Mouse (Mus musculus) hindbrain, embryonic 16.5 days (tissue): ENCODE measurements around the gene Cmah. TPM values are rescaled to one million over a fixed set of nuclear protein-coding genes. Genes with fewer than 3 reads are reported as not detected.
"Not testable (repeated sequence)": the region's sequence is repeated elsewhere in the genome, so short reads cannot be mapped to it uniquely, and the experiment has no call there.

Experiments used
- ATAC-seq: fragments of 200-750 bp; cut with Nextera tagmentation; 2 replicates; pipeline ENCODE4 v1.8.0; 2017; ENCODE audit warnings: moderate TSS enrichment, moderate library complexity
- H3K27ac ChIP-seq: fragments of 300-500 bp; sonication (generic); 2 replicates; pipeline ENCODE4 v1.5.1; 2014; ENCODE audit warnings: low read depth, mild to moderate bottlenecking, control low read depth, low read length, moderate library complexity
- H3K27me3 ChIP-seq: fragments of 300-500 bp; sonication (generic); replicated peaks from 2 replicates; pipeline ENCODE4 v1.6.1; 2014; ENCODE audit warnings: low read length; ENCODE audit not compliant: control insufficient read depth, insufficient read depth
- H3K36me3 ChIP-seq: fragments of 300-500 bp; sonication (generic); 2 replicates; pipeline ENCODE4 v1.6.1; 2014; ENCODE audit warnings: mild to moderate bottlenecking, low read length, moderate library complexity, mixed read lengths; ENCODE audit not compliant: control insufficient read depth, insufficient read depth
- H3K4me1 ChIP-seq: fragments of 300-500 bp; sonication (generic); 2 replicates; pipeline ENCODE4 v1.6.1; 2014; ENCODE audit warnings: low read depth, low read length; ENCODE audit not compliant: control insufficient read depth, insufficient read depth
- H3K4me2 ChIP-seq: fragments of 300-500 bp; sonication (generic); 2 replicates; pipeline ENCODE4 v1.6.1; 2014; ENCODE audit warnings: mild to moderate bottlenecking, low read length, control low read depth, moderate library complexity
- H3K4me3 ChIP-seq: fragments of 300-500 bp; sonication (generic); 2 replicates; pipeline ENCODE4 v1.5.1; 2014; ENCODE audit warnings: mild to moderate bottlenecking, low read length, control low read depth, moderate library complexity
- H3K9ac ChIP-seq: fragments of 300-500 bp; sonication (generic); 2 replicates; pipeline ENCODE4 v1.6.1; 2014; ENCODE audit warnings: low read depth, mild to moderate bottlenecking, control low read depth, low read length, moderate library complexity
- H3K9me3 ChIP-seq: fragments of 300-500 bp; sonication (generic); 2 replicates; pipeline ENCODE4 v1.6.1; 2014; ENCODE audit warnings: mild to moderate bottlenecking, low read length, moderate library complexity; ENCODE audit not compliant: control insufficient read depth
- WGBS: fragments of 180-500 bp; shearing (Covaris S2); extraction: QIAGEN DNeasy Blood & Tissue Kit; methylation state at CpG from one replicate; pipeline ENCODE4 v1.1.7; 2014; 5-methylcytosine and 5-hydroxymethylcytosine counted together
- polyA plus RNA-seq: library from polyadenylated mRNA; unstranded; fragments of >200 nt; fragmentation: Nextera tagmentation; extraction: Ambion mirVana; gene quantifications from 2 replicates; pipeline ENCODE4 v1.2.1, GENCODE M21; 2015

Gene Cmah
- polyA plus RNA-seq, 1 experiment from 2014 or later: 0.16 TPM

DNA sequence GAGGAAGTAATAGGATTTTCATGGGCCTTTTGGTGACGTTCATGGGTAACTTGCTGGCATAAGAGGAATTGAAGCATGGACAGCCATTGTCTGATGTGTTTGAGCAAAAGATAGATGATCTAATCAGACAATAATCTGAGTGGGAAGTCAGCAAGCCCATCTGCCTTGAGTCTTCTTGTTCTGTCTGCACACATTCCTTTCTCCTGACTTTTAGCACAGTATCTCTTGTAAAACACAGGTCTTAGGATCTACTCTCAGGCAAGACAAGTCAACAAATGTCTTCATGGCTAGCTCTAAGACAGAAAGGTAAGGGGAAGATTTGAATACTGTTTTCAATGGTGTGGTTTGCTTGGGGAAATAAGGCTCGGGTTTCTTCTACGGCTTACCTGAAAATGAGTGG, 70.0 kb downstream of the Cmah start:
- H3K27ac ChIP-seq: no peak overlapping the region
- no peak overlapping the region for H3K4me2 ChIP-seq
- ATAC-seq: no peak
- 0 out of 2 replicates have a peak, but pooled peaks cover 3% of the 10 kb centered on the region for H3K4me1 ChIP-seq
- no peaks in the 10 kb centered on the region for H3K27me3 ChIP-seq
- no peaks in the 10 kb centered on the region for H3K9me3 ChIP-seq
- 82% methylated on average over 3 of the region's 3 CpGs for WGBS
- H3K9ac ChIP-seq: no peak overlapping the region
- no peaks in the 10 kb centered on the region for H3K36me3 ChIP-seq
- H3K4me3 ChIP-seq: no peak overlapping the region

DNA sequence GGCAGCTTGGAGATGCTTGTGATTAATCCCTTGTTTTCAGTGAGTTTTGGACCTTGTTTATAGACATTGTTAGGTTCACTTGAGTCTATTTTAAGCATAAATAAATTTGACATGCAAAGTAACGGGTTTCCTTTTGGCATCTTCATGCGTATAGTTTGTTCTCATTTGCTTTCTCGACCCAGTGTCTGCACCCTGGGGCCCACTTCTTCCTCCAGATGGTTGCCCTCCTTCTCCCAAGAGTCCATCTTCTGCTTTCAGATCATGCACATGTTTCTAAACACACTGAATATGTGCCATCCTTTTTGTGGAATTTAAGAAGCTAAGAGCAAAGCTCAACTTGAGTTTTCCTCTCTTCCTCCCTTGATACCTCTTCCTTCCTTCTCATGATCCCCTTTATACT, 71.3 kb downstream of the Cmah start:
- no peak overlapping the region for H3K4me2 ChIP-seq
- H3K4me1 ChIP-seq: no peaks in the 10 kb centered on the region
- H3K36me3 ChIP-seq: no peaks in the 10 kb centered on the region
- no peaks in the 10 kb centered on the region for H3K9me3 ChIP-seq
- WGBS: 85% methylated on average over 3 of the region's 3 CpGs
- no peak overlapping the region for H3K9ac ChIP-seq
- no peak overlapping the region for H3K4me3 ChIP-seq
- no peaks in the 10 kb centered on the region for H3K27me3 ChIP-seq
- no peak for ATAC-seq
- no peak overlapping the region for H3K27ac ChIP-seq

DNA sequence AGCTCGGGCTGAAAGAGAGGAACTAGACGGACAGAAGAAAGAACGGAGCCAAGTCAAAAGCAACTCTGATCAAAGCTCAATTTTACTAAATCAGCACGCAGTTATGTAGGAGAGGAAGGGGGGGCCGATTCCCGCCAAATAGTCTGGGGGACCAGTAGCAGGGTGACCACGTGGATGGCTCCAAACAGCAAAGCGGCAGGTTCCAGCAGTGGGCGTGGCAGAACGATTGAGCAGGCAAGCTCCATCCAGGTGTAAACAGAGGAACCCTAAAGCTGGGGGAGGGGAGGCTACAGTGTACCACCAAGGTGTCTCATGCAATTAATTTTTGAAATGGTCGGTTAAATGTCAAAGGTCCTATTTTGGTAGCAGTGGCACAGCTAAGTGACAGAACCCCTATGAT, 74.6 kb downstream of the Cmah start:
- 29% methylated on average over 11 of the region's 11 CpGs for WGBS
- H3K4me1 ChIP-seq, H3K36me3 ChIP-seq, H3K27me3 ChIP-seq, ATAC-seq, H3K9me3 ChIP-seq, H3K27ac ChIP-seq, H3K9ac ChIP-seq: not testable (repeated sequence)
- Histone ChIP-seq H3K4me2 (peak overlapping the region; percentile 41), H3K4me3 (peak overlapping the region; percentile 10)

DNA sequence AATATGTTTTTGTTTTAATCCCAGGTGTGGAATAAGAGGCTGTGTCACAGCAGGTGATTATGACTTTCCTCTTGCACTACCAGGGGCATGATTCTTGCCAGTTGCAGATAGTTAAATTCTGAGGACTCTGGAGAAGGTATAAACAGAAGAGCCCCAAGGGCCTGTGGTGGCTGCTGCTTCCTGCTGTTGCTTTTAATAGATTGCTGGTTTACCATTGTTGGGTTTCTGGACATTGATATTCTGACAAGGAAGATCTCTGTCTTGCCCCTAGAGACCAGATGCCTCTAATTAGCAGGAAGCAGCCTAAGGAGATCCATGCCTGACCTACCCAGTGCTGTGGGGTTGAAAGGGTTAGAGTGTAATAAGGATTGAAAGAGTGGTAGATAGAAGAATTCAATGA, 75.8 kb downstream of the Cmah start:
- Histone ChIP-seq H3K9ac (no peak overlapping the region), H3K36me3 (no peaks in the 10 kb centered on the region), H3K9me3 (no peaks in the 10 kb centered on the region), H3K27me3 (no peaks in the 10 kb centered on the region), H3K27ac (no peak overlapping the region), H3K4me2 (no peak overlapping the region), H3K4me3 (no peak overlapping the region), H3K4me1 (no peaks in the 10 kb centered on the region)
- ATAC-seq: no peak

DNA sequence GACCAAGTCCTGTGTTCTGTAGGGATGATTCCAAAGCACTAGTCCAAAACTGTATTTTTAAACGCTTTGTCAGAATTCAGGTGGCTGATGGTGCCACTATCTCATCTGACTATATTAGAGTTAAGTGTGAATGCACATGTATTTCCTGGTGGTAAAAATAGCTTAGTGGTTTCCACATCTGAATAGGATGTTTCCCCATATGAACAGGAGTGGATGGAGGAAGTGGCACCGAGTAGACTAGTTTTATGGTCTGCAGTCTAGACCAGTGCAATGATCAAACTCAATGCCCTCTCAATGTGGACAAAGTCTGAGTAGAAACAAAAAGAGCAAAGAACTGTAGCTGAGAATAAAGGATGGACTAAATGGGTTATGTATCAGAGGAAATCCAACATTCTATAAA, 79.6 kb downstream of the Cmah start:
- WGBS: 94% methylated on average over 2 of the region's 2 CpGs
- H3K27me3 ChIP-seq: no peaks in the 10 kb centered on the region
- H3K36me3 ChIP-seq: no peaks in the 10 kb centered on the region
- no peaks in the 10 kb centered on the region for H3K9me3 ChIP-seq
- no peak for ATAC-seq
- no peak overlapping the region for H3K4me3 ChIP-seq
- no peak overlapping the region for H3K9ac ChIP-seq
- H3K4me1 ChIP-seq: no peaks in the 10 kb centered on the region
- H3K27ac ChIP-seq: no peak overlapping the region
- no peak overlapping the region for H3K4me2 ChIP-seq

DNA sequence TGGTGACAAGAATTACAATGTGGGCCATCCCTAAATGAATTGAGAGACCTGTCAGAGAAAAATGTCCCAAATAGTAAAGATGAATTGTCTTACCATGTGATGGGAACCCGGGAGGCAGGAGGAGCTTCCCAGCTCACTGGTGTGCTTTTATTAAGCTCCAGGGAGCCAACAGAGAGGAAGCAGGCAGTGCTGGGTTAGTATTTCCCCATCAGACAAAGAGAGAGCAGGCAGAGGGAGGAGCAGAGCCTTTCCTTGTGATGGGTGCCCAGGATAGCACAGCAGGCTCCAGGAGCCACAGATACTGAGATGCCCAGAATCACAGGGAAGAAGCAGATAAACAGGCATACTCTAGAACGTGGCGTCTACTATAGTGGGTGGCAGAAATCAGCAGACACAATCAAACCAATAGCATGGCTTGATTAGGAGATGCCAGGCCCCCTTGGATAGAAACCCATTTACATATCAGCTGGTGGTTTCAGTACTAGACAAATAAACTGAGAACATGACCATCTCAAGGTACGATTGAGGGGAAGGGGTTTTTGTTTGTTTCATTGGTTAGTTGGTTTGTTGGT, 87.5 kb downstream of the Cmah start:
- Histone ChIP-seq H3K36me3 (no peaks in the 10 kb centered on the region), H3K27me3 (no peaks in the 10 kb centered on the region), H3K9me3 (no peaks in the 10 kb centered on the region), H3K4me3 (no peak overlapping the region), H3K4me2 (no peak overlapping the region), H3K4me1 (no peaks in the 10 kb centered on the region), H3K9ac (no peak overlapping the region), H3K27ac (no peak overlapping the region)
- no peak for ATAC-seq
- 51% methylated on average over 4 of the region's 4 CpGs for WGBS

DNA sequence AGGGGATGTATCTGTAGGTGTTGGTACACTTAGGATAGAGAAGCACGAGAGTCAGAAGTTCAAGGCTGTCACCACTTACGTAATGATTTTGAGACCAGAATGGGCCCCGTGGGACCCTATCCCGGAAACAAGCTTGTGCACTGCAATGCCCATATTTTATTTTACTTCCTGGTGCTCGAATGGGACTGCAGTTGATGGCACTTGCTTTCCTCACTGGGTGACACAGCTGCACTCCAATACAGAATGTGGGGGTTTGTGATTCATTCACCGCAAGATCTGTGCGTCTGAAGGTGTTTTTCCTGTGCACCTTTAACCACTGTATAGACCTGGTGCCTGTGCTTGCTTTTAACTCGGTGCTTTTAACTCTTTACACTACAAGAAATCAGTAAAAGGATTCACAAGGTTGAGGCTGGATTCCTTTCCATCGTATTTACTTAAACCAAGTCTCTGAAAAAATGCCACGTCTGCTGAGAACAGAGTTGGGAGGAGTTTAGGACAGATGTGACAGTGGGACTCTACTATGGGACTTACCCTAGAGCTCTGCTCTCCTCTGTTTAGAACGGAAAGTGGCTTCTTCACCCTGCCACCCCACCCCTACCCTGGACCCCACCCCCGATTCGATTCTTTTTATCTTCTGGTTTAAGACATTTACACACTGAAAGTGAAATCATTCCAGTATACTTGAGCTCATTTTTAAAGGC, 88.5 kb downstream of the Cmah start:
- Histone ChIP-seq H3K36me3 (no peaks in the 10 kb centered on the region), H3K9me3 (no peaks in the 10 kb centered on the region), H3K27me3 (no peaks in the 10 kb centered on the region), H3K4me3 (no peak overlapping the region), H3K4me2 (no peak overlapping the region), H3K27ac (no peak overlapping the region), H3K4me1 (no peaks in the 10 kb centered on the region), H3K9ac (no peak overlapping the region)
- 76% methylated on average over 13 of the region's 13 CpGs for WGBS
- no peak for ATAC-seq

DNA sequence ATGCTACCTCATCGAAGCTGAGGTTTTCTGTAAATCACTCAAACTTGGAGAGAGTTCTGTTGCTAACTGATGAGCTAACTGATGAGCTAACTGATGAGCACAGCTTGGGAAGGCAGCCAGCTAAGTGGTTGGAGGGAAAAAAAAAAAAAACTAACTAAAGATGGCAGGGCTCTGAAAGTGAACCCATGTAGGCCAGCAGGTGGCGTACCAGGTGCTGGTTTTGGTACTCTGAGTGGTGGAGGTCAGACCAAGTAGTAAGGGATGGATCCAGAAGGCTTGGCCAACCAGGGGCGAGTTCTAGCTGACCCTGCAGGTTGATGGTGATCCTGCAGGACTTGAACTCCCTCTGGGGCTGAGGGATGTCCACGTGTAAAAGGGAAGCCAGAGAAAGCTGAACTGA, 89.2 kb downstream of the Cmah start:
- 44% methylated on average over 4 of the region's 4 CpGs for WGBS
- no peaks in the 10 kb centered on the region for H3K9me3 ChIP-seq
- ATAC-seq: no peak
- no peak overlapping the region for H3K4me2 ChIP-seq
- H3K4me3 ChIP-seq: no peak overlapping the region
- no peaks in the 10 kb centered on the region for H3K27me3 ChIP-seq
- no peak overlapping the region for H3K27ac ChIP-seq
- H3K9ac ChIP-seq: no peak overlapping the region
- no peaks in the 10 kb centered on the region for H3K36me3 ChIP-seq
- H3K4me1 ChIP-seq: no peaks in the 10 kb centered on the region

DNA sequence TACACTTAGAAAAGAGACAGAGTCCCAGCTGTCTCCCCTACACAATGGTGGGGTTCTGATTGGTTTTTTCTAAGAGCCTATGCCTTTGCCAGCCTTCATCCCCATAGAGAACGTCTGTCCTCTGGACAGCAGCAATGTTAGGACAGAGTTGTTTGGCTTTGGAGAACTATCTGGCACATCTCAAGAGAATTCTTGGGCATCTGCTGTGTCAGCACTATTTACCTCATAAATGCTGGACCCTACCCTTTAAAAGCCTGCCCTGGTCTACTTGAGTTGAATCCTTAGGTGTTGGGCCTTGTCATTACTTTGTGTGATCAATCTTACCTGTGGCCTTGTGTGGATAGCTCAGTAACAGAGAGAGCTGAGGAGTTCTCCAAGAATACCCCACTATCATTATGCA, 90.8 kb downstream of the Cmah start:
- H3K4me3 ChIP-seq: no peak overlapping the region
- no peak for ATAC-seq
- no peaks in the 10 kb centered on the region for H3K9me3 ChIP-seq
- no peak overlapping the region for H3K9ac ChIP-seq
- 53% methylated on average over 1 of the region's 1 CpGs for WGBS
- H3K36me3 ChIP-seq: no peaks in the 10 kb centered on the region
- no peaks in the 10 kb centered on the region for H3K4me1 ChIP-seq
- no peak overlapping the region for H3K27ac ChIP-seq
- no peak overlapping the region for H3K4me2 ChIP-seq
- no peaks in the 10 kb centered on the region for H3K27me3 ChIP-seq
